Mouse (Mus musculus) lung, adult 2 months (tissue): ENCODE data around the gene Enthd1.

ENCODE experiments used
- CTCF ChIP-seq: fragments of 200-500 bp; IDR thresholded peaks from 2 replicates; pipeline ENCODE4 v1.5.1; 2011; ENCODE audit warnings: mild to moderate bottlenecking, low read length, control low read depth; ENCODE audit not compliant: insufficient read depth
- POLR2A ChIP-seq: fragments of 200-500 bp; IDR thresholded peaks from 2 replicates; pipeline ENCODE4 v1.6.1; 2011; ENCODE audit warnings: low read depth, mild to moderate bottlenecking, control low read depth, low read length, borderline replicate concordance; ENCODE audit errors: extremely low read depth

- TF ChIP-seq CTCF (no peak), POLR2A (no peak)
These were observed 2.2 kb upstream of the Enthd1 start for GRCm38 (mm10) chr15:80567139-80567538.
